ENCODE assay signal across 17 mouse cellular contexts in the genomic region with DNA sequence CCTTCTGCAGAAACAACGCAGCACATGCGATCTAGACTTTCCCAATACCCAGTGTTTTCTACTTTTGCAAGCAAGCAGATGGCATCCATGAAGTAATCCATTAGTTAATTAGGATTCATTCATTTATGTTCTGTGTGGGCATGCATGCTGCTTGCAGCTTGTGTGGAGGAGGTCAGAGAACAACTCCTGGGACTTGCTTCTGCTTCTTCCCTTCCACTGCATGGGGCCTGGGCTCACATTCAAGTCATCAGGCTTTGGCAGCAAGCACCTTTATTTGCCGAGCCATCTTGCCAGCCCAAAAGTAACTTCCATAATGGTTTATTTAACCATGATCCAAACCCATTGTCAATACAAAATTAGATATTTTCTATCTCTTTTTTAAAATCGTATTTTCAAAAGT.
A peak's percentile ranks its signal among the peaks of the same experiment; 100 is the strongest.
DNase-seq lines count a peak whose midpoint lies in the region; ATAC-seq and TF ChIP-seq lines count a peak whose summit lies in the region.
"Had no signal": no experiment of that assay in that cellular context is flagged by ENCODE, and none has a peak within 500 bp of the region (broad histone marks: within the 10 kb centered on the region; RNA-seq: fewer than 3 reads in every experiment).

No protein-coding gene starts in this region.

- H3K27ac ChIP-seq in forebrain, postnatal 0 days (ENCODE audit: low read depth, low read length), result no peak overlapping the region
- H3K27ac ChIP-seq: embryonic facial prominence, embryonic 10.5 days; forebrain, embryonic 13.5 days; heart, embryonic 13.5 days; hindbrain, embryonic 12.5 days had no signal

- ATAC-seq in granulocyte monocyte progenitor cell, adult 5-6 weeks (replicated peaks; ENCODE audit: poor library complexity, severe bottlenecking), result peak; percentile 12; the same call in 1 of the 2 replicates
- ATAC-seq in forebrain, postnatal 0 days, result no peak
- ATAC-seq: forebrain, embryonic 13.5 days; hindbrain, embryonic 16.5 days had no signal

- 63% methylated on average over 4 of the region's 4 CpGs for WGBS in forebrain, postnatal 0 days

- intact Hi-C loops in heart, postnatal 14 days (cut with DNase I), result loop anchor here (10.0 kb wide), 1 partner anchor 837 kb away; no protein-coding TSS in a partner anchor

- DNase-seq in brain, adult 2 months (ENCODE audit: low read depth, low spot score), result peak; percentile 54
- DNase-seq in layer of hippocampus, adult 9-10 months (ENCODE audit: low spot score), result peak; percentile 39
- DNase-seq in layer of hippocampus, postnatal 36 days, result peak; percentile 66 to 71
- DNase-seq in heart, postnatal 14 days, result no peak
- no peak for DNase-seq in heart, adult 9 months (ENCODE audit: low spot score in 2 of 2)
- DNase-seq in forebrain, postnatal 0 days, result no peak
- DNase-seq: adrenal gland, adult 8-10 months; adrenal gland, postnatal 36 days; cerebellum, adult 11-12 months; cerebellum, adult 9-11 months; heart, postnatal 4 days had no signal

- no peak overlapping the region for H3K4me2 ChIP-seq in forebrain, postnatal 0 days (ENCODE audit: low read depth)
- H3K4me2 ChIP-seq: forebrain, embryonic 13.5 days; heart, embryonic 13.5 days; hindbrain, embryonic 12.5 days had no signal

- TF ChIP-seq CTCF in forebrain, postnatal 0 days (IDR thresholded peaks at IDR 0.05; ENCODE audit: low read depth), result no peak

- H3K4me3 ChIP-seq in forebrain, postnatal 0 days (ENCODE audit: low read depth, low read length), result no peak overlapping the region
- H3K4me3 ChIP-seq: embryonic facial prominence, embryonic 10.5 days; forebrain, embryonic 13.5 days; heart, embryonic 13.5 days; hindbrain, embryonic 12.5 days had no signal

- H3K4me1 ChIP-seq in forebrain, postnatal 0 days (ENCODE audit: insufficient read depth), result no peaks in the 10 kb centered on the region
- H3K4me1 ChIP-seq: forebrain, embryonic 13.5 days; heart, embryonic 13.5 days; hindbrain, embryonic 12.5 days had no signal

- H3K36me3 ChIP-seq in forebrain, postnatal 0 days (ENCODE audit: insufficient read depth), result no peaks in the 10 kb centered on the region
- H3K36me3 ChIP-seq: embryonic facial prominence, embryonic 10.5 days; heart, embryonic 13.5 days; hindbrain, embryonic 12.5 days had no signal

- no peak overlapping the region for H3K9ac ChIP-seq in forebrain, postnatal 0 days
- H3K9ac ChIP-seq: forebrain, embryonic 13.5 days; heart, embryonic 13.5 days; hindbrain, embryonic 12.5 days had no signal

- H3K27me3 ChIP-seq in forebrain, postnatal 0 days (ENCODE audit: insufficient read depth, low read length), result no peaks in the 10 kb centered on the region; the same call in 1 of the 2 replicates

- H3K9me3 ChIP-seq in forebrain, postnatal 0 days (ENCODE audit: low read length), result no peaks in the 10 kb centered on the region
- H3K9me3 ChIP-seq: embryonic facial prominence, embryonic 10.5 days; forebrain, embryonic 13.5 days; heart, embryonic 13.5 days; hindbrain, embryonic 12.5 days had no signal

Comparison
In these comparisons a context has a peak if more than half of its experiments do, and no peak if none do; other contexts are left out.
1. DNase-seq: peak in brain, adult 2 months (single experiment), layer of hippocampus, adult 9-10 months (single experiment) and layer of hippocampus, postnatal 36 days (2 of 2); none in heart, postnatal 14 days (0 of 2), heart, adult 9 months (0 of 2) and forebrain, postnatal 0 days (single experiment).